Mouse (Mus musculus): ENCODE measurements around the gene Nsmce3.
A peak's percentile ranks its signal among the peaks of the same experiment; 100 is the strongest.

The Nsmce3 gene

GRCm38 (mm10) chr7:64872743-64873241 is at the start of gene Nsmce3:
Nsmce3 (minus strand) TSS chr7:64872997.
- DNase-seq (ENCODE audit: low read depth in 2 of 2, low spot score in 2 of 2): peak; percentile 90 to 93

- DNase-seq (ENCODE audit: low read depth in 2 of 2, low spot score in 2 of 2): no peak
Measured at GRCm38 (mm10) chr7:64921189-64921588, 48.4 kb upstream of the Nsmce3 start.

GRCm38 (mm10) chr7:64920735-64921134 is 47.9 kb upstream of the Nsmce3 start:
- no peak for DNase-seq (ENCODE audit: low read depth in 2 of 2, low spot score in 2 of 2)

GRCm38 (mm10) chr7:64916654-64917053 is 43.9 kb upstream of the Nsmce3 start:
- DNase-seq (ENCODE audit: low read depth in 2 of 2, low spot score in 2 of 2): no peak

GRCm38 (mm10) chr7:64915121-64915520 is 42.3 kb upstream of the Nsmce3 start:
- no peak for DNase-seq (ENCODE audit: low read depth in 2 of 2, low spot score in 2 of 2)

- no peak for DNase-seq (ENCODE audit: low read depth in 2 of 2, low spot score in 2 of 2)
Measured at GRCm38 (mm10) chr7:64911945-64912344, 39.1 kb upstream of the Nsmce3 start.

GRCm38 (mm10) chr7:64910208-64910607 is 37.4 kb upstream of the Nsmce3 start:
- no peak for DNase-seq (ENCODE audit: low read depth in 2 of 2, low spot score in 2 of 2)

- no peak for DNase-seq (ENCODE audit: low read depth in 2 of 2, low spot score in 2 of 2)
Measured at GRCm38 (mm10) chr7:64906955-64907354, 34.2 kb upstream of the Nsmce3 start.

GRCm38 (mm10) chr7:64905506-64905905 is 32.7 kb upstream of the Nsmce3 start:
- no peak for DNase-seq (ENCODE audit: low read depth in 2 of 2, low spot score in 2 of 2)

GRCm38 (mm10) chr7:64900249-64900648 is 27.5 kb upstream of the Nsmce3 start:
- DNase-seq (ENCODE audit: low read depth in 2 of 2, low spot score in 2 of 2): no peak

- no peak for DNase-seq (ENCODE audit: low read depth in 2 of 2, low spot score in 2 of 2)
Measured at GRCm38 (mm10) chr7:64896587-64896986, 23.8 kb upstream of the Nsmce3 start.

- DNase-seq (ENCODE audit: low read depth in 2 of 2, low spot score in 2 of 2): no peak
Measured at GRCm38 (mm10) chr7:64895685-64896101, 22.9 kb upstream of the Nsmce3 start.

- DNase-seq (ENCODE audit: low read depth in 2 of 2, low spot score in 2 of 2): no peak
Measured at GRCm38 (mm10) chr7:64891139-64891538, 18.3 kb upstream of the Nsmce3 start.

GRCm38 (mm10) chr7:64889919-64890318 is 17.1 kb upstream of the Nsmce3 start:
- DNase-seq (ENCODE audit: low read depth in 2 of 2, low spot score in 2 of 2): no peak

GRCm38 (mm10) chr7:64884187-64884862 is 11.5 kb upstream of the Nsmce3 start:
- DNase-seq (ENCODE audit: low read depth in 2 of 2, low spot score in 2 of 2): no peak

- no peak for DNase-seq (ENCODE audit: low read depth in 2 of 2, low spot score in 2 of 2)
Measured at GRCm38 (mm10) chr7:64882243-64882642, 9.4 kb upstream of the Nsmce3 start.

GRCm38 (mm10) chr7:64881387-64881786 is 8.6 kb upstream of the Nsmce3 start:
- no peak for DNase-seq (ENCODE audit: low read depth in 2 of 2, low spot score in 2 of 2)

- DNase-seq (ENCODE audit: low read depth in 2 of 2, low spot score in 2 of 2): no peak
Measured at GRCm38 (mm10) chr7:64880415-64880814, 7.6 kb upstream of the Nsmce3 start.

GRCm38 (mm10) chr7:64874941-64875340 is 2.1 kb upstream of the Nsmce3 start:
- DNase-seq (ENCODE audit: low read depth in 2 of 2, low spot score in 2 of 2): no peak

GRCm38 (mm10) chr7:64873266-64873665 is 469 bp upstream of the Nsmce3 start:
- no peak for DNase-seq (ENCODE audit: low read depth in 2 of 2, low spot score in 2 of 2)

GRCm38 (mm10) chr7:64871987-64872742 is 632 bp downstream of the Nsmce3 start:
- peak in 1 of 2 experiments; percentile 3 for DNase-seq (ENCODE audit: low read depth in 2 of 2, low spot score in 2 of 2)

- DNase-seq (ENCODE audit: low read depth in 2 of 2, low spot score in 2 of 2): no peak
Measured at GRCm38 (mm10) chr7:64869549-64870065, 3.2 kb downstream of the Nsmce3 start.

Measured in CD8-positive naive resting alpha-beta T cell, adult 2 months (primary cell).